Mouse (Mus musculus): ENCODE measurements around the gene Dll1.

Gene Dll1

GRCm38 (mm10) chr17:15325976-15326842 is 50.5 kb downstream of the Dll1 start:
- peak; percentile 21 for DNase-seq

- DNase-seq: peak; percentile 83
These were observed 53.4 kb downstream of the Dll1 start for GRCm38 (mm10) chr17:15323191-15323834.

Data from kidney, postnatal 10 days (tissue).